Mouse (Mus musculus) regulatory T cell (primary cell): ENCODE results near the gene Gtdc1.

Experiments used
- in situ Hi-C: fragments of 300-600 bp; cut with MboI, MseI; formaldehyde crosslinking; loops from one replicate; pipeline ENCODE4 v1.15.1; 2025; ENCODE audit warnings: high pct_unique_total_duplicates

The Gtdc1 gene

GRCm38 (mm10) chr2:44791134-44791533 is 136.3 kb downstream of the Gtdc1 start:
- in situ Hi-C loops: no loop called here

GRCm38 (mm10) chr2:44782746-44783145 is 144.7 kb downstream of the Gtdc1 start:
- in situ Hi-C loops: no loop called here

DNA sequence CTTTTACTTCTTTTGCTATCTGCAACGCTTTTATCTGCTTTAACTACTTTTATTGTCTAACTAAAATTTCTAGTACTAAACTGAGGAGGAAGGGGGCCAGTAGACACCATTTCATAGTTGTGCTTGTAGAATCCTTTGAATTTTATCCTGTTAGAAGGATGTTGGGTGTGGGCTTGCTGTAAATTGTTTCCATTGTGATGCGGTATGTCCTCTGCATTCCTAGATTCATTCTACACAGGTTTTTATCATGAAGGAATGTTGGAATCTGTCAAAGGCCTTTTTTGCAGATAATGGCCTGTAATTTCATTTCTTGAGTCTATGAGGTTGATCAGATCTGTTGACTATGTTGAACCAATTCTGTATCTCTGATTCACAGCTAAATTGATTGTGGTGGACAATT is 146.5 kb downstream of the Gtdc1 start:
- in situ Hi-C loops: no loop called here

DNA sequence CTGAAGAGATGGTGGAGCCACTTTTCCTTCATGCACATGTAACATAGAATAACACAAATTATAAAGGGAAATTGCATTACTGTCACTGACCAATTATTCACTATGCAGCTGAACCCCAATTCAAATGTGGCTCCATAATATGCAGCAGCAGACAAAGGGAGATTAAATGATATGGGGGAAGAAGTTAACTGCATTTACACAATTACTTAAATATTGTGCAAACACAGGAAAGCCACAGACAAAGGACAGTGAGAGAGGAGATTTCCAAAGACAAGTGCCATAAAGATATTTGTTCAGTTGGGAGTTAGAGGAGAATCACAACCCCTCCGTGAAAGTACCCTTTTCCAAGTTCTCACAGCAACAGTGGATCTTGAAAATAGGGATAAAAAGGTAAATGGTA is 163.6 kb downstream of the Gtdc1 start:
- in situ Hi-C loops: no loop called here

- in situ Hi-C loops: no loop called here
Observed at GRCm38 (mm10) chr2:44736618-44737017, 190.8 kb downstream of the Gtdc1 start.

DNA sequence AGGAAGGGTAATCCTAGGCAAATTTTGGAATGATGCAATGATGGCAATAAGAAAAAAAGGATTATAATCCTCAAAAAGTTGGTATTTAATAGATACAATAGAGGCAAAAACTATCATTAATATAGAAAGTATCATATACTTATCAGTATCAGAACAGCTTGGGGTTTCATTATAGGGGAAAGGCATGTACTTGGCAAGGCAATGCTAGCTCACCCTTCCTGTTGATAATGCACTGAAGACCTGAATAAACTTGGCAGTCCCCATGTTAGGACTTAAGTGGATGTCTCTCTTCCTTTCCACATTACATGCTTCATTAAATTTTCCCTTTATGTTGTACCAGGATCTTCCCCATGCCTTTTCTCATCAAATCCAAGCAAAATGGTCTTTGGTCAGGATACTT is 206.0 kb downstream of the Gtdc1 start:
- in situ Hi-C loops: no loop called here

DNA sequence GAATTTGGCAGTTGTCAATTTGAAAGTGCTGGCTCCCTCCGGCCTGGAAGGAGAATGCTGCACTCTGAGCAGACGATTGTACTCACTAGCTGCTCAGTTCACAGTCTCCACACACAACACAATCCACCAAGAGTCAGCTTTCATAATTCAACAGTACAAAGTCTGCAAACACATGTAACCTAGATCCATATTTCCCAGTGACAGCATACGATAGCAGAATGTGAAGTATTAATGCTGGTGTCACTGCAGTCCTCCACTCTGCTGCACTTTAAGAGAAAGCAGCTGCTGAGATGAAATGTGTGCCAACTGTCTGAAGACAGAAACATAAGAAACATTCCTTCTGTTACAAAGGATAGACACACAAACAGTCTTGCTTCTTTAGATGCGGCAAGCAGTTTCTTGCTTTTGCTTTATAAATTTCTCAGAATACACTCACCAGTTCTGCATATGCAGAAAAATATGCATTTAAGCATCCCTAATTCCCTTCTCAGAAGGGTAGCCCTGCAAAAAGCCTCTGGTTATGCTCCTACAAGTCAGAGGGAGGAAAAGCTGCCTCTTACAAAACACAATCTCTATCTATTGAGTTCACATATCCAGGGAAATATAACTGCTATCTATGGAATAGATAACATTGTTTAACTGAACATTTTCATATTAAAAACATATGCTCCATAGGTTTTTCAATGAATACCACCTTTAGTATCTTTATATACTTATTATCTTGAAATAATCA is 221.4 kb downstream of the Gtdc1 start:
- in situ Hi-C loops: no loop called here

DNA sequence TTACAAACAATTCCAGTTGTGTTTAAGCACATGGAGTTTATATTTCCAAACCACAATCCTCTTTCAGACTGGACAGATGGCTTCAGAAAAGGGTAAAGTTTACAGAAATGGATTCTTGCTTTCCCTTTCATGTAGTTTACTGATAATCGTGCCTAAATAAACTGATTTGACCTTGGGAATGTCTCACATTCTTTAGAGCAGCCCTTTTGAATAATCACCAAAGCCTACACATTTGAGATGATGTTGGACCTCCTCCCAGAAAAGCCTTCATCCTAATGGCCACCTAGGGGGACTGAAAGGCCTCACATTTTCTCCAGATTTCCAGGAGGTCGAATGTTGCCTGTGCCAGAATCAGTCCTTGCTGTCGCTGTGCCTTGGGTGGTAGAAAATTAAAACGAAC is 227.2 kb downstream of the Gtdc1 start:
- in situ Hi-C loops: no loop called here

- in situ Hi-C loops: no loop called here
Observed at GRCm38 (mm10) chr2:44696441-44696840, 231.0 kb downstream of the Gtdc1 start.

DNA sequence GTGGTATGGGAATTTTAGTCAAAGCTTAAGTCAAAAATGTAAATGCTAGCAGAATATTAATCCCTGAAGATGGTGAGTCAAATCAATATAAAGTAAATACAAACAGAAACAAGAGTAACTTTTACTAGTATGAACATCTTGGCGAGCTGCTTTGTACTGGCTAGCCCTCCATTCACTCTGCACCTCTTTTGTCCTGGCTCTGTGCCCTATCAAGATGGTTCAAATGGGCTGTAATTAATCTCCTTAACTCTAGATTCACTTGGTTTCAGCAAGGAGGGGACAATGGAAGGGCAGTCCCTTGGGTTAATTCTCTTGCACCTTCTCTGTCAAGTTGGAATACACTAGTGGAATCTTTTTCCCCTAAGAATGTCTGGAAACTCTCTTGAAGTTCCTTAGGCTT is 233.6 kb downstream of the Gtdc1 start:
- in situ Hi-C loops: loop anchor here (5.0 kb wide), 1 partner anchor 38 kb away; no protein-coding TSS in a partner anchor

GRCm38 (mm10) chr2:44664049-44664448 is 263.4 kb downstream of the Gtdc1 start:
- in situ Hi-C loops: no loop called here

GRCm38 (mm10) chr2:44659870-44660269 is 267.6 kb downstream of the Gtdc1 start:
- in situ Hi-C loops: no loop called here

DNA sequence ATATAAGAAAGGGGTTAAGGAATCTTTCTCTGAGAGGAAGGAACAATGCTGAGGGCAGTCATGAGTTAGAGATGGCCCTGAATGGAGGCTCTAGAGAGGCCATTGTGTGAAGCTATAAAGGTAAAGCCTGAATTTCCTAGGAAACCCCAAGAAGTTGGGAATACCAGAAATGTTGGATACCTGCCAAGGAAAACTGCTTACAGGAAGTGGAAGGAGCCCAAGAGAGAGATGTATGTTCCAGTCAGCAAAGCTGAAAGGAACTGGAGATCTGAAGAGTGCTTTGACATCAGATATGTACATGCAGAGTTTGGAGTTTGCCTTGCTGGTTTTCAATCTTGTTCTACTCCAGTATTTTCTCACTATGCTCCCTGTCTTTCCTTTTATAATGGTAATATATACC is 268.4 kb downstream of the Gtdc1 start:
- in situ Hi-C loops: no loop called here

DNA sequence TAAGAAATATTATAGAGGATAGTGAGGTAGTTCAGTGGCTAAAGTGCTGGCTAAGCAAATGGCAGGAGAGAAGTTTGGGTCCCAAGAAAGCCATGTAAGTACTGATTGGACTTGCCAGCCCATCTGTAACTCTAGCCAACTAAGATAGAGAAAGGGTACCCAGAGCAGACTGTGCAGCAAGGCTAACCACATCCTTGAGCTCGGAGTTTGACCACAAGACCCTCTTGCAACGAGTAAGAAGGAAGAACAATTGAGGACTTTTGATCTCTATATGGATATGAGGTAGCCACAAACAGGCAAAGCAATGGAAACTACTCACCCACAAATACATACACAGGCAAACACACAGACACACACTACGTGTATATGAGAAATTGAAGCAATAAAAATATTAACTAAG is 278.9 kb downstream of the Gtdc1 start:
- in situ Hi-C loops: no loop called here

DNA sequence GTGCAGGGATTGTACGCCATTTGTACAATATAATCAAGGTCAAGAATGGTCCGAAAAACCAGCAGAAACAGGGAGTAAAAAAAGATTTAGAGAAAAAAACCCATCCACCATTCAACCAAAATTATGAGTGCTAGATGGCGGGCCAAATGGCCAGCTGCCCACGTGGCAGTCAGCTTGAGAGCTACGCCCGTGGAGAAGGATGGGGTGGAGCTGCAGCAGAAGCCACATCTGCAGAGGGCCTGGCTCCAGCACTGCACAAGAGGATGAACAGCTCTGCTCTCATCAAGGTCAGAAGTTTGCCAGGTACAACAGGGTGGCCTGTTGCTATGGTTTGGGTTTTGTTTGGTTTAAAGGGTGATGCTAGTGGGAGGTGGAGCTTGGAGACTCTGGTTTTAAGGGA is 281.1 kb downstream of the Gtdc1 start:
- in situ Hi-C loops: no loop called here

DNA sequence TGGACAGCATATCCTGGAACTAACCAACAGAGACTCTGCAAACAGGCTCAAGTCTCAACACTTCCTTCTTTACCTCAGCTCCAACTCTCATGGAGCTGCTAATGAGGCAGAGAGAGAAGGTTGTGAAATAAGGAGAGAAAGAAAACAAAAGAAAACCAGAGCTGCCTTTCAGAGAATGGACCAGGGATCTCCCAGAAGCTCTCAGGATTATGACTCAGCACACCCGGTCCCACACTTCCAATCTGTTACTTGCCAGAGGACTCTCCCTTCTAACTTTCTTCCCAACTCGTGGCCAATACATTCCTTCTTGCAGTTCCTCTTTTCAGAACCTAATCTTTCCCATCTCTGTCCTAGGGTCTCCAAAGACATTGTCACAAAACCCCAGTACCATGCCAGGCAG is 288.1 kb downstream of the Gtdc1 start:
- in situ Hi-C loops: no loop called here

GRCm38 (mm10) chr2:44638157-44638556 is 289.3 kb downstream of the Gtdc1 start:
- in situ Hi-C loops: no loop called here

GRCm38 (mm10) chr2:44633971-44634370 is 293.5 kb downstream of the Gtdc1 start:
- in situ Hi-C loops: no loop called here

GRCm38 (mm10) chr2:44633064-44633463 is 294.4 kb downstream of the Gtdc1 start:
- in situ Hi-C loops: no loop called here

DNA sequence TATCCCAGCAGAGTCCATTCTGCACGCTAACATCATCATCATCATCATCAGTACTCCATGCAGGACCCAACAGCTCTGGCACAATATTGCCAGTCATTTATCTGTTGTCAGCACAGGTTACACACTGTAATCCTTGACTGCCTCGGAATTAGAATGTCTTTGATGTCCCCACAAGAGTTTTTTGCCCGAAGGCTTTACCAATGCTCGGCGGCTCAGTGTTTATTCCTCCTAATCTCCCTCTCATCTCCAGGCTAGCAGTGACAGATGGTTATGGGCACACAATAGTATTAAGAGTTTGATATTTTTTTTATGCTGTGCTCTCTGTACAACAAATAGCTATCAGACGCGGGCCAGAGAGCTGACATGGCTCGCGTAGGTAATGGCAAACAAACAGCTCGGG is 294.9 kb downstream of the Gtdc1 start:
- in situ Hi-C loops: no loop called here

GRCm38 (mm10) chr2:44631064-44631463 is 296.4 kb downstream of the Gtdc1 start:
- in situ Hi-C loops: no loop called here

DNA sequence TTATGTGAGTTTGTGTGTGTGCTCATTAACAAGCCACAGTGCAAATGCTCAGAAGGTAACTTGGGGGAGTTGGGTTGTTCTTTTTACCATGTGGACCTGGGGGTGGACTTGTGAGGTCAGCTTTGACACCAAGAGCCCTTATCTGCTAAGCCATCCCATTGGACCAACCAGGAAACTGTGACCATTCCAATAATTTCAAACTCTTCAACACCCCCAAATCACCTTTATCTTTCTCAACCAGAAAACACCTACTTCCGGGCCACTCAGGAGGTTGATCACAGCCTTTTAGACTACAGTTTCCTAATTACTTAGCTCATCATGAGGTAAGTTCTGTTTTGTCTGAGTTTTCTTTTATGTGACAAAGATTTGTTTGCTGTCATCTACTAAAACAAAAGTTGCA is 298.7 kb downstream of the Gtdc1 start:
- in situ Hi-C loops: no loop called here

DNA sequence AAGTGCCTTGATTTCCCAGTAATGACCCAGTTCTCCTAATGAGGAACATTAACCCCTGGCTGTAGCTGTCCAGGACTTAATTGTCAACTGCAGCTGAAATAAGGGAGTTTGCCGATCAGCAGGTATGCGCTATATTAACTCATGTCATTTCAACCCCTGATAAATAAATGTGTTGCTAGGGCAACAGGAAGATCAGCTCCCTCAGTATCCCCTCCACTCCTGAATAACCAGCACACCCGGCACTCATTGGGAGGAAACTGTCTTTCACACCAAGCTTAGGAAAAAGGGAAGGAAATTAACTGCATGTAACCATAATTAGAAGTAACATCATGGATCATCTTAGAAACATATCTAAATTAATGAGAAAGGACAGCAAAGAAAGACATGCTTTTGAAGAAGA is 302.3 kb downstream of the Gtdc1 start:
- in situ Hi-C loops: no loop called here

DNA sequence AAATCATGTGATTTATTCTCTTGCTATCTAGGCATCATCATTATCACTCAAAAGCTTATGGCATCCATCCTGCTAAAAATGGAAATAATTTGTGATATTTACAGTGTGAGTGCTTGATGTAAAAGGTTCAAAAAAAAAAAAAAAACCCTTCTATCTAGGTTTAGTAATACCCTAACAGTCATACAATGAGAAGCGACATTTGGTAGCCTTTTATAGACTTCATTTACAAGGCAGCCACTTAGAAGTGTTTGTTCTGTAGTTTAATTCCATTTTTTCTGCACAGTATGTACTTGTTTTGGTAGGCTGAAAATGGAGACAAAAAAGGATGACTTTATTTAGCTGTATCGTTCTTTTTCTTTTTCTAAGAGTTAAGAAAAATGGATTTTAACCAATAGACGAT is 305.0 kb downstream of the Gtdc1 start:
- in situ Hi-C loops: no loop called here
